Mouse (Mus musculus): Measurements from ENCODE around the gene Epb42.
A peak's percentile ranks its signal among the peaks of the same experiment; 100 is the strongest.
"Not testable (repeated sequence)": the region's sequence is repeated elsewhere in the genome, so short reads cannot be mapped to it uniquely, and the experiment has no call there.

The Epb42 gene

DNA sequence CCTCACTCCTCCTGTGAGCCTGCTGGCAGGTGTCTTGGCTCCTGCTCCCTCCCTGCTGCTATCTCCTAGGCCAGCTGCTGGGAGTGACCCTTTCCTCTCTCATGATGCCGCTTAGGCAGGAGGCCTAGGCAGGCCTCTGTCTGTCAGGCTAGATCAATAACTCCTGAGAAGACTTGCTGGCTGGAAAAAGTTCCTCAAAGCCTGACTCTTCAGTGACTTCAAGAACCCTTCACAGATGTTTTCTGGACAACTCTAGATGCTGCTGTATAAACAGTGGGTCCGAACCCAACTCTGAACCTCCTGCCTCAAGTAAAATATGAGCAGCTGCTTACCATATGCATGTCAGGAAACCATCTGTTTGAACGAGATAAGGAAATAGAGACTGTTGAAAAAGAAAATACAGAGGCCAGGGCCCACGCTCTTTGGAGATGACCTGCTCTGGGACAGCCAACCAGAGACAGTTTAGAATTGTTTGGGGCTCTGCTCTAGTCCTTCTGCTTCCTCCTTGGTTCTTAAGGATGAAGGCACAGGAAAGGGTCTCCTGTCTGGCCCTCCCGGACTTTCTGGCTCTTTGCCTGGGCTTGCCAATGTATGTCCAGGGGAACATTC is at the start of gene Epb42:
Gene Epb42 (minus strand): TSS at position 340 of the 609 bp plus-strand sequence.
- peak; percentile 59 to 77 for DNase-seq (ENCODE audit: low spot score in 2 of 2)

DNA sequence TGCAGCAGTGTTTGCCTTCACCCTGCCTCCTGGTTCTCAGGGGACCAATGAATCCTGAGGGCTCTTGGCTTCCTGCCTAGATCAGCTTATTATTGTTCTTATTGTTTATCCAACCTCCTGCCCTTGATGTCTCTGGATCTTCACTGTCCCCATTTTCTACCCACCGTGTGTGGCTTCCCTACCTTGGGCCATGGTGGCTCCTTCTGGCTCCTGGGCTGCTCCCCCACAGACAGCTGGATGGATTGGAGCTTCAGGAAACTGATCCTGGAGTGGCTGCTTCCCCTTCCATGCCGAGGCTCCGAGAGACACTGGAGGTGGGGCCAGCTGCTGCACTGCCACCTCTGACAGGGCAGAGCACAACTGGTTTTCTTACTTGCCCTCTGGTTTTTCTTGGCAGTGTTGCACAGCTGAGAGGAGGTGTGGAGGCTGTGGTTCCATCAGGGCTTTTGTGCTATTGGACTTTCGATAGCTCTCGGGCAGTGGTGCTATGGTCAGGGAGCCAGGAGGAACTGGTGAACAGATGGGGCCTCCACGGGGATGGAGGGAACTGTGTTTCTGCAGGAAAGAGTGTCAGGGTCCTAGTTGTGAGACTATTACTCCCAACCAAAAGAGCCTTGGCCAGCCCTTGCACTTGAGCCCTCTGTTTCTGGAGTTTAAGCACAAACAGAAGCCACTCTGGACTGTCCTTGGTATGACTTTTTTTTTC is 48.8 kb upstream of the Epb42 start, which contains the start of gene Tgm5:
Gene Tgm5 (minus strand): TSS at position 362 of the 706 bp plus-strand sequence.
- DNase-seq (ENCODE audit: low spot score in 2 of 2): no peak

DNA sequence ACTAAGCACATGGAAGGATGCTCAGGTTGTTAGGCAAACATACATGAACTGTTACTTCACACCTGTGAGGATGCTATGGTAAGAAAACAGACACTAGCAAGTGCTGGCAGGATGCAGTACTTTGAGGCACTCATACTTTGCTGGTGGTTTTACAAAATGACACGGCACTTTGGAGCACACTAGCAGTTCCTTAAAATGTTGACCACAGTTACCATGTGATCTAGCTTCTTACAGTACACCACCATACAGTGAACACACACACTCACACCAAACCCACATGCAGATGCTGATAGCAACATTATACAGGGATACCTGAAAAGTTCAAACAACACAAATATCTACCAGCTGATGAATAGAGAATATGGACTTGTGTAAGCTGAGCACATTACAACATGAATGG is 45.8 kb upstream of the Epb42 start:
- DNase-seq (ENCODE audit: low spot score in 2 of 2): no peak

DNA sequence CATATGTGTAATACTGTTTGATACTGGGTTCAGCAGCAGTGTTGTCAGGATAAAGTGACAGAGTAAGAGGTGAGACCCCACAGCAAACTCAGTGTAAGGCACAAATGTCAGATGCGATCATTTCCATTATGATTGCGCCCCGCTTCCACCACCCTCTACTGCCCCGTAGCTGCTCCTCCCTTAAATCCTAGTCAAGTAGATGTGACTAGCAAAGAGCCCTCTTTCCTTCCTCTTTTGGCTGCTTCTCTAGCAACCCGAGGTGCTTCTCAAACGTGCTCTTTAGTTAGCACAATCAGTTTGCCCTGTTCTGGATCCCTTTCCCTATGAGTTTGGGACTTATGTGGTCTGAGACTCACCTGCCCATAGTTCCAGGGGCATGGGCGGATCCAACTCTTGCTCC is 37.9 kb upstream of the Epb42 start:
- DNase-seq (ENCODE audit: low spot score in 2 of 2): no peak

DNA sequence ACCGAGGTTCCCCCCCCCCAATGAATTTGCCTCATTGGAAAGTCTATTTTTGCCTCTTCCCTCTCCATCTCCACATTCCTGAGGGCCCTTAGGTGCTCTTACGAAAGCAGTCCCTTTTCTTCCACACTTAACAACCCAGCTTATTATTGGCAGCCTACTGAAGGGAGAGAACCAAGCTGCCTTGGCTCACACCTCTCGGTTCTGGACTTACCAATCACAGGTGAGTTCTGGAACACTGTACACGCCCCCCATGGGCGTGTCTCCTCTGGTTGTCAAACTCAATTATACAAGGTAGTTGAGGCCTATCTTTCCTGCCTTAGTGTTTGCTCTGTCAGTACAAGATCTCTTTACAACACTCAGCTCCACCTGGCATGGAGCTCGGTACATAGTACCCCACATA is 35.0 kb upstream of the Epb42 start:
- no peak for DNase-seq (ENCODE audit: low spot score in 2 of 2)

DNA sequence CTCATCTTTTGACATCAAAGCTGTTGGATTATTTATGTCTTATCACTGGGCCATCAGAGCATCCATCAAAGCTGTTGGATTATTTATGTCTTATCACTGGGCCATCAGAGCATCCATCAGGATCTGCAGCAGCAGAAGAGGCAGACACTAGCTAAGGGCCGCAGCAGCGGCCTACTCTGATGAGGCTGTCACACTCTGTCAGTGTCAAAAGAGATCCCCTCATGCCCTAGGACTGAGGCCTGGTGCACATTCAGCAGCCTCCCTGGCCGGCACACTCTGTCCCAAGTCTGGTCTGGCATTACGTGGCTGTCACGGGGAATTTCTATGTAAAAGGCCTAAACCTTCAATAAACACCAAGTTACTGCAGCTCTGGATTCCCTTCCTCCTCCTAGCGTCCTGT is 32.6 kb upstream of the Epb42 start:
- no peak for DNase-seq (ENCODE audit: low spot score in 2 of 2)

DNA sequence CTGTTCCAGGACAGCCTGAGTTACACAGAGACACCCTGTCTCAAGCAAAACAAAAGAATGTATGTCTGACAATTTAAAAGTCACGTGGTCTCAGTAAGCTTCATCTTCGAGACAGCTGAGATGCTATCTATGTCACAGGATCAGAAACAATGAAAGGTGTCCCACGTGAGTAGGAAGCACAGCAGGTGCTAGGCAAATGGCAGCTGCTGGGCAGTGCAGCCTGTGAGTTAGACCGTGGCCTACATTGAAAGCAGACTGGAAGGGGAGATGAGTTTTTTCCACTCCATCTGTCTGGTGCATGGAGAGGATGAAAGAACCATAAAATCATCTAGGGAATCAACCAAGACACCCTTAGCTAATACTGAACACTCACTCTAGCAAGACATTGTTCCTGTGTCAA is 30.2 kb upstream of the Epb42 start:
- DNase-seq (ENCODE audit: low spot score in 2 of 2): no peak

DNA sequence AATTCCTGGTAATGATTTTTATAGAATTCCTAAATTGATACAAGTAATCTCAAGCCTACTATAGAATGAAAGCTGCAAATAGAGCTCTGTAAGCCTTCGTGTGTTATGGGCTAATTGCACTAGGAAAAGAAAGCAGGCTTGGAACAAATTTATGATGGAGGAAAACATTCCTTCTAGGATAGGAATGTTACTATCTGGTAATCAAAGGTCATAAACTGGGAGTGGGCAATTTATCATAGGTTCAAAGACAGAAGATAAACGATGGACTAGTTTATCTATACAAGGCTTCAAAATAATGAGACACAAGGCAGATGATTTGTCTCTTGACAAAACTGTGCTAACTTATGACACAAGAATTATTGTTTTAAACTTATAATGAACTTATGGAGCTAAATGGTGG is 24.4 kb upstream of the Epb42 start:
- DNase-seq (ENCODE audit: low spot score in 2 of 2): no peak

DNA sequence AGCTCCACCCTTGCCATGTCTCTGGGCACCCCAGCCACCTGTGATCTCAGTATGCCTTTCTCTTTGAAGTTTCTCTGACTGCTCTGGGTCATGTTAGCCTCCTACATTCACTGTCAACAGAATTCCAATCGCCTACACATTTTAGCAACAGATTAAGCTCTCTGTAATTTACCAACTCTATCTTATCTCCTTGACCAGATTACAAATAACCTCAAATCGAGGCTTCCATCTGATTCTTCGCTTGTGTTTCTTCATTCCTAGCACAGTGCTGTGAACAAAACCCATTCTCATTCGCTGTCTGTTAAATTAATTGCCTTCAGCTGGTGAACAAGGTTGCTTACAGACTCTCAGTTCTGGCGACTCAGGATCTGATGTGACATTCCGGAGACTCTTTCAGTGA is 21.1 kb upstream of the Epb42 start:
- no peak for DNase-seq (ENCODE audit: low spot score in 2 of 2)

DNA sequence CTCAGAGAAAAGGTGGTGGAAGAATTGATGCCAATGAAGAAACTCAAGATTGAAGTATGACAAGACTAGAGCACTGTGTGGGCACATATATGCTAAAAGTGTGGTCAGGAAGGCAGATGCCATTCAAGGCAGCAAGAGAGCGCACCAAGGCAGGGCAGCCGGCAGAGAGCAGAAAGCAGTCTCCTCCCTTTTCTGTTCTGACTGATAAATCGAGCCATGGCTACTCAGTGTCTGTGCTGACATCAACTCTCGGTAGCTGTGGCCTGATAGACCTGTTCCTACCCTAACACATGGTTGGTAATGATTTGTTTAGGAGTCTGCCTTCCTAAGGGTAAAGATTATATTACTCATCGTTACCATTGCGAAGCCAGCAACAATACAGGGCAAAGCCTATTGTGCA is 19.0 kb upstream of the Epb42 start:
- DNase-seq (ENCODE audit: low spot score in 2 of 2): peak; percentile 15 to 38

DNA sequence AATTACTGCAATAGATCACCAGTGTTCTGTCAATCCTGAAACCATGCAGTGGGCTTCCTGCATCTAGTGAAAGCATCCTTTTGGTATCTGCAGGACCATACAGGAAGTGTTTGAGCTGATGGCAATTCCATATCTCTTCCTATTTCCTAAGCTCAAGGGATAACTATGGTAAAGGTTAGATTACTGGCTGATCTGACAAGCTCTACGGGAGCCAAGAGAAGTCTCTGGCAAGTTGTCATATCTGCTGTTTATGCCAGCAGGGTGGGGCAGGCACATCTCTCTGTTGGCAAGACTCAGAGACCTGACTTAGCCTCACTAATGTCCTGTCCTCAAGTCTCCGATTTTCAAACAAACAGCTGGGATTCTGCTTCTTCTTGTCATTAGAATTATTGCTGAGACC is 17.2 kb upstream of the Epb42 start:
- DNase-seq (ENCODE audit: low spot score in 2 of 2): peak; percentile 6 to 39

DNA sequence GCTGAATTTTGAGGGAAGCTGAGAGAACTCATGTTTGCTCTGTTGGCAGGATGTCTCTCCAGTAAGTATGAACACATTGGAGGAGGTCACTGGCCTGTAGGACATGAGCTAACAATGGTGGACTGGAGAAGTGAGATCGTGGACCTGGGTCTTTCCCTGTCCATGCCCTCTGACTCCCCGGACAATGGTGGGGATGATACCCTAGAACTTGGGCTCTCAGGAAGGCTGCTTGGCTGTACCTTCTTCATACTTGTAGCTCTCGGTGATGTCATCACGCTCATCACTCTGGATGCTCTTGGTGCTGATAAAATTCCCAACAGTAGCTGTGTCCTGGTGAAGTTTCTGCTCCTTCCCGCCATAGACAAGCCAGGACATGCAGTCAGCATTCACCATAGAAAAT is 15.3 kb upstream of the Epb42 start:
- no peak for DNase-seq (ENCODE audit: low spot score in 2 of 2)

DNA sequence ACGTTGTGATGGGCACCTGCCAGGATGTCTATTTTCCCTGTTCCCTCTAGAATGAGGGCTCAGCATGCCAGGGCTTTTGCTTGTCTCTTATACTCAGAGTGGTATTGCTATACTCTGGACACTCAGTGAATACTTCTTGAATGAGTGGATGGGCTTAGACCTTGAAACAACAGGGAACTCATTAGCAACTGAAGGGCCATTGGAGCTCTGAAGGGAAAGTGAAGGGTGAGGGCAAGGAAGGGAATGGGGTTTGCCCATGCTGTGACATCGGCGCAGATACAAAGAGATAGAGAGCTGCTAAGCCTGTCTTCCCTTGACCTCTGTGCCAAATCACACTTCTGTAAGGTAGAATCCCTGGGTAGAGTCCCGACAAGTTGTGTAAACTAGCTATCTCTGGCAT is 8.8 kb upstream of the Epb42 start:
- DNase-seq (ENCODE audit: low spot score in 2 of 2): no peak

DNA sequence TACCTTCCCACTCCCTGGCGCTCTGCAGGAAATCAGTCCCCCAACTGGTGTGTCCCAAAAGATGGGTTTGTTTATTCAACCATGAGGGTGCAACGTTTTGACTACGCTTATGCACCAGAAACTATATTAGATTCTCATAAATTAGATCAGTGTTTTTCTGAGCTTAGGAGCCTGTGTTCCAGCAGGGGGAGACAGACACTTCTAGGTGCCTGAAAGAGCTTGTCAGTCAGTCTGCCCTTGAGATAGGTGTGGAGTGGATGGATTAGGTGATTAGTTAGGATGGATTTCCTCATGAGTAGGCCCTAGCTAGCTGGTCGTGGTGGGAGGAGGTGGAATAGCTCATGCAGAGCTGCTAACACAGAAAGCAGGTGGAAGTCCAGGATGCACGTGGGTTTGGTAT is 4.2 kb upstream of the Epb42 start:
- DNase-seq (ENCODE audit: low spot score in 2 of 2): peak in 1 of 2 experiments; percentile 26

DNA sequence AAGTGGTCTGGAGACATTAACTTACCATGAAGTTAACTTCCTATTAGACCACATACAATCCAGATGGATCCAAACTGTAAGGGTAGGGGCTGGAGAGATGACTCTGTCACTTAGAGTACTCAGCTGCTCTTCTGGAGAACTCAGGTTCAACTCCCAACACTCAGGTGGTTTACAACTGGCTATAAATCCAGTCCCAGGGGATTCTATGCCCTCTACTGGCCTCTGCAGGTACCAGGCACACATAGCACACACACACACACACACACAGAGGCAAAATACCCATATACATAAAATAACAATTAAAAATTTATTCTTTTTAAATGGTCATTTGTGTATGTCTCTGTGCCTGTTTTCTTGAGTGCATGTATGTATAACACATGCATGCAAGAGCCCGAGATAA is 2.5 kb upstream of the Epb42 start:
- DNase-seq (ENCODE audit: low spot score in 2 of 2): no peak

DNA sequence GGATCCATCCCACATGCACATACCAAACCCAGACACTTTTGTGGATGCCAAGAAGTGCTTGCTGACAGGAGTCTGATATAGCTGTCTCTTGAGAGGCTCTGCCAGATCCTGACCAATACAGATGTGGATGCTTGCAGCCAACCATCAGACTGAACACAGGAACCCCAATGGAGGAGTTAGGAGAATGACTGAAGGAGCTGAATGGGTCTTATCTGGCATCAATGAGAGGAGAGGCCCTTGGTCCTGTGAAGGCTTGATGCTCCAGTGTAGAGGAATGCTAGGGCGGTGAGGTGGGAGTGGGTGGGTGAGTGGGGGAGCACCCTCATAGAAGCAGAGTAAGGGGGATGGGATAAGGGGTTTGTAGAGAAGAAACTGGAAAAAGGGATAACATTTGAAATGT is 2.0 kb upstream of the Epb42 start:
- DNase-seq (ENCODE audit: low spot score in 2 of 2): not testable (repeated sequence)

DNA sequence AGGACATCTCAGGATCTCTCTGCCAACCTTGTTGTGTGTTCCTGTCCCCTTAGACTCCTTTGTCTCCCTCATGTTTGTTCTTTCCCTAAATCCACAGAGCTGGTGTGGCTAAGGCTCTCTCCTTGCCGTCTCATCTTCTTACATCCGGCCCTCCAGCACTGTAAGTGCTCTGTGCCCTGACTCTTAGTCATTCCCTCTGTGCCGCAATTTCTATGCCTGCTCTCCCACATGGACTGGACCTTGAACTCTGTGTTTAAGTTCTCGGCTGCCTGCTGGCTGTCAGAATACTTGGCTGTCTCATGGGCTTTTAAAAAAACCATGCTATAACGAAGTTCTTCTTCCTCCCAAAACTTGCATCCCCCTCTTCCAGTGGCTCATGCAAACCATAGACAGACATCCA is 14.0 kb downstream of the Epb42 start:
- DNase-seq (ENCODE audit: low spot score in 2 of 2): no peak

DNA sequence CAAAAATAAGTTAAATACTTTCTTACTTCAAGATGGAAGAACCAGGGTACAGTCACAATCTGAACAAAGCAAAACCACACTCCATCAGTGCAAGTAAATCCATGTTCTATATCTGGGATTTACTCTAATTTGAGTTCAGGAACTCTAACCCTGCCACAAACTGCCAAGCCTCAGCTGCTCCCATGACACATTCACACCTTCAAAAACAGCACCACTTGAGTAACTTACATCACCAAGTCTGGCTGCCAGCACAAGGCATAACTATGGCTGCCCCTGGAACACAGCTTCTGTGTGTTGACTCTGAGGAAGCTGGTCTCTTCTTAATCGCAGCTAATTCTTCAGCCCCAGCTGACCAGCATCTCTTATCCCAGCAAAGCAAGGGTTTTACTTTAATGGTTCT is 19.7 kb downstream of the Epb42 start:
- DNase-seq (ENCODE audit: low spot score in 2 of 2): no peak

DNA sequence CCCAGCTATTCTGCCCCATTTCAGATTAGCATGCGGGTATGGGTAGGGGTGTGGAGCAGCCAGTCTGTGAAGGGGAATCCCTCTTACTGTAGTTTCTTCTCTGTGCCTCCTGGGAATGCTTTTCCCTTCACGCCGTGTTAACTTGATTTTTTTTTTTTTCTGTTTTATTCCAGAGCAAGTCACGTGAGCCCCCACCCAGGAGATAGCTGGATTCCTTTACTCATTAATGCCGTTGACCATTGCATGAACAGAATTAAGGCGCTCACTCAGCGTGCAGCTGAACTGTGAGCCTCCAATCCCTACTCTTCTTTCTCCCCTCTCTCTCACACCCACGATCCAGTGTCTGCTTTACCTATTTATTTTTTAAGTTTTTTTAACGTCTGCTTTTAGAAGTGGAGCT is 20.6 kb downstream of the Epb42 start:
- no peak for DNase-seq (ENCODE audit: low spot score in 2 of 2)

DNA sequence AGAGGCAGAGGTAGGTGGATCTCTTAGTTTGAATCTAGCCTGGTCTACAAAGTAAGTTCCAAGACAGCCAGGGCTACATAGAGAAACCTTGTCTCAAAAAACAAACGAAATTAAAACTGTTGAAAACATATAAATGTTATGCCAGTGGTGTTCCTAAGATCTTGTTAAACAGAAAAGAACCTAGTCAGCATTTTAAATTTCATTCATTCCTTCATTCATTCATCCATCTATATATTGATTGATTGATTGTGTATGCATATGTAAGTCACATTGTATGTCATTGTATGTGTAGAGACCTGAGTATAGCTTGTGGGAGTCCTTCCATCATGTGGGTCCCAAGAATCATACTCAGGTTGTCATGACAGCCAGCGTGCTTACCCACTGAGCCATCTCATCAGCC is 21.4 kb downstream of the Epb42 start:
- no peak for DNase-seq (ENCODE audit: low spot score in 2 of 2)

DNA sequence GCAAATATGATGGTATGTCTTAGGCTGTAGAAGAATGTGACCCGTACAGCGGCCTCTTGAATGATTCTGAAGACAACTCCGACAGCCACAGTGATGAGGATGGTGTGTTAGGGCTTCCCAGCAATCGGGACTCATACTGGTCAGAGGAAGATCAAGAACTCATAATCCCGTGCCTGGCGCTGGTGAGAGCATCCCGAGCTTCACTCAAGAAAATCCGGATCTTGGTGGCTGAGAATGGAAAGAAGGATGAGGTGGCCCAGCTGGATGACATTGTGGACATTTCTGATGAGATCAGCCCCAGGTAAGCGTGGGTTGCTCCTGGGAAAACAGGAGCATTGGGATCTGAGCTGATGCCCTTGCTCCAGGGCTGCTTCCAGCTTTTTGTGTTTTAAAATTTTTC is 24.2 kb downstream of the Epb42 start:
- DNase-seq (ENCODE audit: low spot score in 2 of 2): no peak

DNA sequence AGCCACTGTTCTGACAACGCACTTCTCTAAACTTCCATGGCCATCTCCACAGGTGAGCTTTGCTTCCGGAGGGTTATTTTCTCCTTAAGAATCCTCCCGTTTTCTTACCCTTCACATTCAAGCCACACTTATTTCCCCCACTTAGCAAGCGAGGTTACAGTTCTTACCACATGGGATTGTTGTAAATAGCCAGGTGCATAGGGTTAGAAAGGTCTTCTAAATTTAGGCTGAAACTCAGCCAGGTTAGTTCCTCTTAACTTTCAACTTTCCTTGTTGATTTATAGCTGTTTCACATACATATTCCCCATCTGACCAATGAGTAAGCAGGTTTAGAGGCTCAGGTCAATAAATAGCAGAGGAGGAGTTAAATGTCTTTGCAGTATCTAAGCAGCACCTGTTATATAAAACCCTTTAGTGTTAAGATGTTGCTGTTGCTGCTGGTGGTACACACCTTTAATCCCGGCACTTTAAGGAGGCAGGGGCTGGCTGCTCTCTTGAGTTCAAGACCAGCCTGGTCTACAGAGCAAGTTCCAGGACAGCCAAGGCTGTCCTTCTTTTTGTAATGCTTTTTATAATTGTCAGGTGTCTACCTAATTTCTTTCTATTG is 27.7 kb downstream of the Epb42 start:
- no peak for DNase-seq (ENCODE audit: low spot score in 2 of 2)

DNA sequence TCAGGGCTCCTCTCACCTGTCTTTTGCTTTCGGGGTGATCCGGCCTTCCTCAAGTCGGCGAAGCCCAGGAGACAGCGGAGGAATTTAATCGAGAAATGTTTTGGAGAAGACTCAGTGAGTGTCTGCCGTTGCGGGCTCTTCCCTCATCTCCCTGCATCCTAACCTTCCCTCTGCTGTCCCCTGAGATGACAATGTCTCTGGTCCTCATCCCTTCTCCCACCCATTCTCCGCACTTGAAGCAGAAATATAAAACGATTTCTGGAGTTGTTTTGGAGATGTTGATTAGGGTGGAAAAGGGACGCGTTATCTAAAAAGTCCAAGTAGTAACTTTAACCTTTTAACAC is 28.2 kb downstream of the Epb42 start:
- no peak for DNase-seq (ENCODE audit: low spot score in 2 of 2)
